Mouse (Mus musculus) cerebral cortex, adult 2 months (tissue): ENCODE data around the gene Grsf1.

Experiments used
- WGBS: fragments of 180-500 bp; shearing (Covaris S2); methylation state at CpG from one replicate; pipeline ENCODE4 v1.1.7; 2018; 5-methylcytosine and 5-hydroxymethylcytosine counted together

The Grsf1 gene

DNA sequence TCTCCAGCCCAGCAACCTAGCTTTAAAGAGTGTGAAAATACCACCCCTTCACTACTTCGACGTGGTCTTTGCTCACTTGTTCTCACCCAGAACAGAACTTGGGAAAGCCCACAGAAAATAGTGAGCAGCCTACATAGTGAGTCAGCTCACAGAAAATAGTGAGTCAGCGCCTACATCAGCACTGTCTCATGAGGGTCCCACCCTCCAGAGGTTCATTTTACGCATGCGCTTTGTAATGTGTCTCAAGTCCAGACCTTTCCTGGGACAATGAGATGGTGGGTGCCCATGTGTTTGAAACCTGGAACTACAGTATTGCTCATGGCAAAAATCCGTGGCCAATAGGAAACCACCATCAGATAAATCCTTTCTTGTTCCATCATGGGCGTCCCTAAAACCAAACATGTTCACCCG lies 12.0 kb upstream of the Grsf1 start:
- 72% methylated on average over 8 of the region's 8 CpGs for WGBS

DNA sequence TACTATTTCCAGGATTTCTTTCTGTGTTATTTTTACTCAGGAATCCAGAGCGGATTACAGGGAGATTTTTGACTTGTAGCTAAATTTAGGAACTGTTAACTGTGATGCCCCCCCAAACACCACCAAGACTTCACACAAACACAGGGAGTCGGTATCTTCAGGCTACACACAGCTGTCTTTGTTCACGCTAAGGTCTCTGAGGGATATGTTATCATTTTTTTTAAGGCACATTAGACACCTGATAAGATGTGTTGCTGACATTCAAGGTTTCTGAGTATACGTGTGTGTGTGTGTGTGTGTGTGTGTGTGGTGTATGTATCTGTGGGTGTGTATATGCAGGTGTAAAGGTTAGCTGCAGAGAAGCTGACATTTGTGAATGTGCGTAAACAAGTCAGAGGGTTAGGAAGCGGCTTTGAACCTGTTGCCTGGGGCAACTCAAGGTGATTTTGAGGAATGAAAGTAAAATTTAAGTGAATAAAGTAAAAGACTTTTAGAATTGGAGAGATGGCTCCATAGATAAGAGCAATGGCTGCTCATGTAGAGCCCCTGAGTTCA lies 9.9 kb upstream of the Grsf1 start:
- 55% methylated on average over 6 of the region's 6 CpGs for WGBS

DNA sequence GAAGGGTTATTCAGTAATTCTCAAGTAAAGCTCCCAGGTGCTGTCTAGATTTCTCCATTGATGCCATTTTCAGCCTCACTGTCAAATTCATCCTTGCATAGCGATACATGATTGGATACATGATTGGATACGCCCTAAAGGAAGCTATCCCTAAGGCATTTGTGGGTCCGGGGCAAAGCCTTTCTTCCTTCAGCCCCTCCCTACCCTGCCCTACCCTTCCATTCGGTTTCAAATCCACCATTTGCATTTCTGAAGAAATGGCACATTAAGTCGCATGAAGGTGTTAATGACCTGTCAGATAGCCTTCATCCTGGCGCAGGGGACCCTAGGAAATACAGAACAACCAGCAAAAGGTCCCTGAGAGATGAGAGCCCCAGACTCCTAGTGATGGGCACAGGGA lies 9.3 kb upstream of the Grsf1 start:
- WGBS, result 25% methylated on average over 6 of the region's 6 CpGs

DNA sequence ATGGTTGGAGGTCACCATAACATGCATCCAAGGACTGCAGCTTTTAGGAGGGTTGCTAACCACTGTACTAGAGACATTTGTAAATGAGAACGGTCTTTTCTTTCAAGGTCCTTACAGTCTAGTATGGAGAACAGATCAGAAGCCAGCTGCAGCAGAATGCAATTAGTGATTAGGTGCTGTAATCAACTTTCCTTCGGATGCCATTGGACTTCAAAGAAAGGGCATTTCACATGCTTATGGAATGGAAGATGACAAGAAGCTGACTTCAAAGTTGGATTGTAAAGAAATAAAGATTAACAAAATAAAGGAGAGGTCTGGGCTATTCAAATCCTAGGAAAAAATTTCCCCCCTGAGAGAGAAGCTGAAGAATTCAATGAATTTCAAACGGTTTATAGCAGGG lies 8.3 kb upstream of the Grsf1 start:
- 55% methylated on average over 3 of the region's 3 CpGs for WGBS

DNA sequence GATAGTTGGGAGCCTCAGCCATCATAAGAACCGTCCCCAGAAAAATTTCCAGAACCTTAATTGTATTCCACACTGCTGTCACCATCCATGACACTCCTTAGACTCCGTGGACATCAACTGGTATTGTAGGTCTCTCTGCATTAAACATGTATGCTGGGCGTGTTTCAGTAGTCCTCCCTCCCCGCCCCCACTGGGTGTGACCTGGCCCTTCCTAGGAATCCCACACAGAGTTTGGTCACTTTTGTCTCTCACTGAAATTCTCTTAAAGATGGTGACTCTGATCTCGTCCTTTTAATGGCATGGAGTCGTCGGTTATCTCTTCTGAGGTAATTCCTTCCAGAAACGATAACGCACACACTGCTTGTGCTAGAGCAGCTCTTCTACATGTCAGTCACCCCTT lies 7.7 kb upstream of the Grsf1 start:
- WGBS, result 89% methylated on average over 9 of the region's 9 CpGs

DNA sequence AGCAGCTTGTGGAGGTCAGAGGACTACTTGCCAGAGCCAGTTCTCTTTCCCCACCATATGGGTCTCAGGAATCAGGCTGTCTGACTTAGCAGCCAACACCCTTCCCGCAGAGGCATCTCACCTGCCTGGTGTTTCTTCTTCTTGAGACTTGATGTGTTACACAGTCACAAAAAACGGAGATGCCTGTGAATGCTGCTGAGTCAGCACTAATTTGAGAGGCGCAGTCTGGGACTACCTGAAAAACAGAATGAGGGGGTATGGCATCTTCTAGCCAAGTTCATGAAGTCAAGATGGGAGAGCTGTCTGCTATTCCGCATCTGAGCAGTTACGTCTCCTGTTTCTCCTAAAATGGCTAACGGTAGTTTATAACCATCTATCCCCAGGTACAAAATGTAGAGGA lies 4.6 kb upstream of the Grsf1 start:
- WGBS, result 92% methylated on average over 6 of the region's 6 CpGs

DNA sequence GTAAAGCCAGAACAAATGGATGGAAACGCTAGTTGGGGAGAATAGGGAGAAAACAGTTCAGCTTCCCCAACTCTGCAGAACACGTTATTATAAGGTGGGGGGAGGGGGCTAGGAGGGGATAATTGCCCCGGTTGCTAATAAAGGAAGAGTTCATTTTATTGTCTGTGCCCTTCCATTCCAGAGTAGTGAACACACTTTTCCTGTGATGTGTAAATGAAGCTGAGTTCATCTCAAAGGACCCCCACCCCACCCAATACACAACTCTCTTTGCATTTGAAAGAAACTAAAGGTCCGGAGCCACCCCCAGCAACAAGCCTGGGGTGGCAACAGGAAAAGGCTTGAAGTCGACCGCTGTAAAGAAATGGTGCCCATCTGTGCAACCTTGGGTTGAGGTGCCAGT lies 3.4 kb upstream of the Grsf1 start:
- WGBS, result 24% methylated on average over 6 of the region's 6 CpGs

DNA sequence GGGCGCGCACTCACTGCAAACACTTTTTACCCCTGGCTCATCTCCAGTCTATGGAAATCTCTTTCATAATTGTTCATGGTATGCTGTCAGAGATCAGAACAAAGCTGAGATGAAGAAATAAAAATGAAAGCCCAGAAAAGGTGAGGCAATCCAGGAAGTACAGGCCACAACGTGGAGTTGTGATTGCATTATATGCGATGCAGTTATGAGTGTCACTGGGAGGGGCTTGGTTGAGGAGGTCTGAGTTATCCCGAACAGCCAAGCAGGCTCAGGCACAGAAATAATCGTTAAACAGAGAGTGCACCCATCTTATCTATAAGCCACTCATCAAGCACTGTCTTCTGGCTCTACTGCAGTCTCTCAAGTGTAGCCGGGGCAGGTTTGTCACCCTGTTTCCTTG lies 3.0 kb upstream of the Grsf1 start:
- 49% methylated on average over 7 of the region's 7 CpGs for WGBS

DNA sequence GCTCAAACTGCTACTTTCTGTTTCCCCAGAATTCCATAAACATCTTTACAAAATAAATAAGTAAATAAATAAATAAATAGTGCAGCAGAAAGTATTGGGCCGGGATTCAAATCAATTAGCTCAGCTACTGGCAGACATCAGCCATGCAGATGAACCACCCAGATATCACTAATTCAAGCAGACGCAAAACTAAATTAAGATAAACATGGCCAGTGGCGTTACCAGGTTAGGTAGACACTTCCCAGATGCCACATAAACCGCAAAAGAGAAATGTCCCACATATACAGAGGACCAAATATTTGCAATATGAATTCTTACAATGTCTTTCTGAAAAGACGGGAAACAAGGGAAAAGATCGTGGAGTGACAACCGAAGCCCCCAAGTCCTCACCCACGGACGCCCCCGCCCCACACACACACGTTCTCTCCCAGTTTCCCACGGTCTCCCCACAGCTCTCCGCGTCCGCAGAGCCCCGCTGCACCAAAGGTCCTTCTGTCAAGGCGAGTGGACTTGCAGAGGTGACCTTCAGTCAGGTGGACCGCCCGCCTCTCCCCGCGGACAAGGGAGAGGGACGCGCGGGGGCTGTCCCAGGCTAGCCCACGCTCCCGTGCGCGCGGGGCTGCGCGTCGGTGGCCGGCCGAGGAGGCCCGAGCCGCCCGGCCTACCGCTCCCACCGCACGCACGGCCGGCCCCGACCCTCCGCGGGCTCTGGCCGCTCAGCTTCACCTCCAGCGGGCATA lies 1.1 kb downstream of the Grsf1 start:
- under 1% methylated on average over 47 of the region's 47 CpGs for WGBS

DNA sequence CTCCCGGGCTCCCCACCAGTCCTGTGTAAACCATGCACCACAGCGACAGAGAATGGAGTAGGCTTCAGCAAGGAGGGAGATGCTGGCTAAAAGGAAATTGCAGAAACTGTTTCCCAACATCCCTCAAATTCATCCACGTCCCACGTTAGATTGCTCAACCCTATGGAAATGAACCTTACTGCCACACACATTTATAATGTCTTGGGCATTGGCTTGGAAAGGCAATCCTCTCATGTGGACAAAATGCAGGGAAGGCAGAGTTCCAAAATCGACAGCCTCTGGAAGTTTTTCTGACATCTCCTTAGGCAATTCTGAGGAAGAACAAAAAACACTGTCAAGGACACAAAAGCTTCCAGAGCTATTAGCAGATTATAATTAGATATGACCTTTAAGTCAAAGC lies 12.1 kb downstream of the Grsf1 start:
- WGBS, result 72% methylated on average over 5 of the region's 5 CpGs

DNA sequence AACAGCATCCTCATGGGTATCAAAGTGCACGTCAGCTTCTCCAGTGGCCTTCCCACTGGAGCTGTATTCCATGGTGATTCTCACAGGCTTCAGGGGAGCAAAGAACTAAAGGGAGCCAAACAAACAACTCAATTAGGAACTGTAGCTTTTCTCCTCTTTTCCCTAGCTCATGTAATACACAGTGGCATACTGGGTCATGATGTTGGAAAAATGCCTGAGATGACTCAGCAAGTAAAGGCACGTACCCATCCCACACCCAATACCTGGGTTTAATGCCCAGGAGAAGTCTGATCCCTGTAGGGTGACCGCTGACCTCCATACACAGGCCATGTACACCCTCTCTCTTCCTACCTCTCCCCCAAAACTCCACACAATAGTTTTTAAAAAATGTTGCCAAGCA lies 12.8 kb downstream of the Grsf1 start:
- WGBS, result 83% methylated on average over 3 of the region's 3 CpGs

DNA sequence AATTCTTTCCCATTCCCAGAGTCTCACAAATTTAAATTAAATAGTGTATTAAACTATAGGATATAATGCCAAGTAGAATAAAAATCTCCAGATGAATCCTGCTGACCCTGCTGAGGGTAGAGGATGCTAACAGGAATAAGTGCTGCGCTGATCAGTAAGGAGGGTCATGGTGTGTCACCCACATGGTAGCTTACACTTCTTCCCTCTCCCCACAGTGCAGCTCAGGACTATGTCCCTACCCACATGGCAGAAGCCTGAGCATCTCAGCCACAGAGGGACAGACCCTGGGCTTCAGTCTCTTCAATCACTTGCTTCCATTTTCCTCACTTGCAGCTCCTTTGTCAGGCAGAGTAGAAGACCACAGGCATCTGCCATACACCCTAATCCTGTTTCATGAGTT lies 18.1 kb downstream of the Grsf1 start:
- 95% methylated on average over 1 of the region's 1 CpGs for WGBS

DNA sequence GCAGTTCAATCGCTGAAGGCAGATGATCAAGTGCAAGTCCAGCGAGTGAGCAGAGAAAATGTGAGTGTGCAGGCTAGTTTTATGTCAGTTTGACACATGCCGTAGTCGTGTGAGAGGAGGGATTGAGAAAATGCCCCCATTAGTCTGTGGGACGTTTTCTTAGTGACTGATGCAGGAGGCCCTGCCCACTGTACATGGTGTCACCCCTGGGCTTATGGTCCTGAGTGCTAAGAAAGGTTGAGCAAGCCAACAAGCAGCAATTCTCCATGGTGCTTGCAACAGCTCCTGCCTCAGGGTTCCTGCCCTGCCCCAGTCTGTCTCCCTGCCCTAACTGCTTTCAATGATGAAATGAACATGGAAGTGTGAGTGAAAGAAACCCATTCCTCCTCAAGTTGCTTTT lies 23.4 kb downstream of the Grsf1 start:
- WGBS, result 86% methylated on average over 5 of the region's 5 CpGs

DNA sequence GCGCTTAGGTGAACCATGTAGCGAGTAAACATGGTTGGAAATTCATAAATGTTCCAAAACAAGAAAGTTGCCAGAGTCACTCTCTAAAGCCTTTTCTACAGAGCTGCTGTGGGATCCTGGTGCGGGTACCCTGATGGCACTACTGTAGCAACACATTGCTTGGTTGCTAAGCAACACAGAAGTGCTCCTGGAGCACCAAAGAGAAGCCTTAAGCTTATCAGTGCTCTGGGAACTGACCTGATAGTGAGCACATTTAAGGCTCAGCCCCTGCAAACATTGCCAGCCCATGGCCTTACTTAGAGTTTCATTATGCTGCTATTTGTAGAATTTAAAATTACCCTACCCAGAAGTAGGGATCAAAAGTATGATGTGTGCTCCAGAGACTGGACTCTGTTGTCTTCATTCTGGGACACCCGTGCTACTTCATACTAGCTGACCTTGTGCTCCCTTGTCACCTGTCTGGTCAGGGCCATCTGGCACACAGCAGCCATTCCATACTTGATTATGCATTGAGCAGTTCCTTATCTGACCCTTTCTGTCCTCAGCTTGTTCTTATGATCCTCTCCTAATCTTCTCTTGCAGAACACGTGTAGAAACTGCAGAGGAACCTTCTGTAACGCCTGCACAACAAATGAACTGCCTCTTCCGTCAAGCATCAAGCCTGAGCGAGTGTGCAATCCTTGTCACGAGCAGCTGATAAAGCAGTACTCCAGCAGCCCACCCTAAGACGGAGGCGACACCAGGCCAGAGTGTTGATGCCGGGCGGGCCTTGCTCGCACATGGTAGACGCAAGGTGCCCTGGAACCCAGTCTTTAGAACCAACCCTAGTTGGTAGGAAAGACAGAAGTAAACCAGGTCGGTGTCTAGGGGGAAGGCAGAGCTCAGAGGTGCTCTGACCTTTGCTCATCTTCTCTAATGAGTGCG lies 26.5 kb downstream of the Grsf1 start:
- WGBS, result 84% methylated on average over 17 of the region's 17 CpGs

DNA sequence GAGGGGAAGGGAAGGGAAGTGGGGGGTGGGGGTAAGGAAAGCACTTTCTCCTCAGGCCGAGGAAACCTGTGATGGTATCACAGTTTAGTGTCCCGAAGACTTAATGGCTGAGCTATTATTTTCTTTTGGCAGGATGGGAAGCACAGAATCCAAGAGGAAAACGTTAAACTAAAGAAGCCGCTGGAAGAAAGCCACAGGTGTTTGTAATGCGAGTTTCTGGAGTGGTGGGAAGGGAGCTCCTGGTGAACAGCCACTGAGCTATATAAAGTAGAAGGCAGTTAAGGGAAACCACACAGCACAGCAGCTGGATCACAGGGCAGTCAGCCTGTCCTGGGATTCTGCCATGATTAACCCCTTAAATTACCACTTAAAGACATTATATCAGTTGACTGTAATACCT lies 30.6 kb downstream of the Grsf1 start:
- whole genome bisulfite sequencing, result 62% methylated on average over 5 of the region's 5 CpGs

DNA sequence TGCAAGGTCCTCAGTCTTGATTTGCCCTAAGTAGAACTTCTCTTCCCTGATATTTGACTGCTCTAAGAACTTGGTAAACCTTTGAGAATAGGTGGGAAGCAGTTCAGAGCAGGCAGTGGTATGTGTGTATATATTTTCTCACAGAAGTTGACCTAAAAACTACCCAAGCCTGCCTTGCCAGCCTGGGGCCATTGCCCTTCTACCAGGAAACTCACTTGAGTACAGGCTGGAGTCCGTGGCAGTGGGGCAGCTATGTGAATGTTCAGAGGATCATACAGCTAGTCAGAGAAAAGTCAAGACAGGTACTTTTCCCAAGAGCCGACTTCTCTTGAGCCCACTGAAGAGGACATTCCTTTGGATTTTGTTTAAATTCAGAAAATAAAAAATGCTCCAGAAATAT lies 31.1 kb downstream of the Grsf1 start:
- 91% methylated on average over 2 of the region's 2 CpGs for WGBS

DNA sequence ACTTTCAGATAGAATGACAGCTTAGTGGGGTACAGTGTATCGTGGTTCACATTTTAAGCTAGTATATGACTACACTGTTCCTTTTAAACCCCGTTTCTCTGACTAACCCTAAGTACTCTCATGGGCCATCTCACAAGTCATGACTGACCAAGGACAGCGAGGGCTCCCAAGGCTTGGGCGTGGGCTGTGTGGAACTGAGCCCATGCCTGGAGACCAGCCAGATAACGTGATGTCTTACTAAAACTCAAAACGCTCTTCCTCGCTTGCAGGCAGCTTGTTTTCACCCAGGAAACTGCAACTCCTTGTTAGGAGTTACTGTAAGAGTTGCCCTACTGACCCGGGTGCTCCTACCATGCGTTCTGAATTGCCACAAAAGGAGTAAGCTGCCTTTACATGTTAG lies 32.5 kb downstream of the Grsf1 start:
- WGBS, result 79% methylated on average over 9 of the region's 9 CpGs

DNA sequence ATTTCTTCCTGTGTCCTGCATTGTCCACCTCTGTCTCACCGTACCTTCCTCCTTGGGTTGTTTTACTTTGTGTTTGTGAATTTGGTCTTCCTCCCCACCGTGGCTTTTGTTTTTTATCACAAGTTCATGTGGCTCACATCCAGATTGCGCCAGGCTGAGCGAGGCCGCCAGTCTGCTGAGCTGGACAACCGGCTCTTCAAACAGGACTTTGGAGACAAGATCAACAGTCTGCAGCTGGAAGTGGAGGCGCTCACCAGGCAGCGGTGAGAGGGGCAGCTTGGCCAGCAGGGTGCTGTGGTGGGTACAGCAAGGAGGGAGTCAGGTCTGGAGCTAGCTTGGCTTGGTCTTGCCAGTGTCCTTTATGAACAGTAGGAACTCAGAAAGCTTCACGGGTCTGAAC lies 33.2 kb downstream of the Grsf1 start:
- WGBS, result 61% methylated on average over 9 of the region's 9 CpGs

DNA sequence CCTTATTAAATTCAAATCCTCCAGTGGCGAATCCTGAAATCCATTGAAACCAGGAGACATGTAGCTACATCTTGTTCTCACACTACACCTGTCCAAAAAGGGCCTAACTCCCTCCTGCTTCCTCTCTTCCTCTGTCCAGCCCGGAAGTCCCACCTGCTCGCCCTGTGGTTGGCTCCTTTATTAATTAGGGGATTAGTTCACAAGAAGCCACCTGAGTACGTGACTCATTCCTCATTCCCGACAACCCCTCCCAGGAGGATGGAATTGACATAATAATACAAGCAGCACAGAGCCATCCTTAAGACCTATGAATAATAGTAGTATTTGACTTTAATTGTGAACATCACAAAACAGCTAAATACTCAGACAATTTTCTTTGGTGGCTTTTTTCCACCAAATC lies 41.9 kb downstream of the Grsf1 start:
- 81% methylated on average over 5 of the region's 5 CpGs for WGBS

DNA sequence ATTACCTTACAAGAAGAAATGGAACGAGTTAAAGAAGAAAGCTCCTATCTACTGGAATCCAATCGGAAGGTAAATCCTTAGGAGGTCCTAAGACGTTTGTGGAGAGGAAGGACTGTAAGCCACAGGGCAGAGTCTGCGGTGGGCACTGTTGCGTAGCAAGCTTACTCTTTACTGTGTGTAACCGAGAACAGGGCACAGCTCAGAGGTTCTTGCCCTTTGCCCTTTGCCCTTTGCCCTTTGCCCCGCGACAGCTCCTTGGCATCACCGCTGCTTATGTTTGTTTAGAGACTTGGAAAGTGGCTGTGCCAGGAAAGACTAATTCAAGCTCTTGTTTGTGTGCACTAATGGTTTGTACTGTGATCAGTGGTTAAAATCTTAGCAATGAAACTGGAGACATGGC lies 43.5 kb downstream of the Grsf1 start:
- WGBS, result 90% methylated on average over 9 of the region's 9 CpGs

DNA sequence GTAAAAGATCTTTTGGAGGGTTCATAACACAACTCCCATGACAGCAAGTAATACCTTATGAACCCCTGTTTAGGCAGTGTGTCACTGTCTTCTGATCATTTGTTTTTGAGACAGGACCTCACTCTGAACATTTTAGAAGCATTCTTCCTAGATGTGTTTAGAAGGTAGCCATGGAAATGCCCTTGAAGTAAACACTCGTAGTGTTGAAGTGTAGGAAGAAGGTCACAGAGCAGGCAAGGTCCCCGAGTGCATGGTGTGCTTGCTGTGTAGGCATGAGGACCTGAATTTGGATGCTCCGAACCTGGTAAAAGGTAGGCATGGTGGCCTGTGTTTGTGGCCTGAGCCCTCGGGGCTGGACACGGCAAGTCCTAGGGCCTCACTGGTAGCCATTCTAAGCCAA lies 44.4 kb downstream of the Grsf1 start:
- WGBS, result 85% methylated on average over 5 of the region's 5 CpGs

DNA sequence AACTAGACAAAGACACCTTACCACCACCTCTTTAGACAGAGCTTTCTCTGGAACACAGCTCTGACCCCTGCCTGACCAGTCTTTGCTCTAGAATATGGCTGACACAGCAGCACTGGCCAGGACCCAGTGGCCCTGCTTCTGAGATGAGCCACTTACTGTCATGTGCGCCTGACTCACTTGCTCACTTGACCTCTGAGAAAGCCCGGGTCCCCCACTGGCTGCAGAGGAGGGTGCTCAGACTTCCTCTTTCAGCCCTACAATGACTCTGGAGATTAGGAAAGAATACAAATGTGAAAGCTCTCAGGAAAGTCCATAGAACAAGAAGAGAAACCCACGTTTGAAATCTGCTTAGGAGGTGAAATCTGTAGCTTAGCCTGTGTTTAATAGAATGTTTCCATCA lies 45.1 kb downstream of the Grsf1 start:
- WGBS, result 51% methylated on average over 3 of the region's 3 CpGs

DNA sequence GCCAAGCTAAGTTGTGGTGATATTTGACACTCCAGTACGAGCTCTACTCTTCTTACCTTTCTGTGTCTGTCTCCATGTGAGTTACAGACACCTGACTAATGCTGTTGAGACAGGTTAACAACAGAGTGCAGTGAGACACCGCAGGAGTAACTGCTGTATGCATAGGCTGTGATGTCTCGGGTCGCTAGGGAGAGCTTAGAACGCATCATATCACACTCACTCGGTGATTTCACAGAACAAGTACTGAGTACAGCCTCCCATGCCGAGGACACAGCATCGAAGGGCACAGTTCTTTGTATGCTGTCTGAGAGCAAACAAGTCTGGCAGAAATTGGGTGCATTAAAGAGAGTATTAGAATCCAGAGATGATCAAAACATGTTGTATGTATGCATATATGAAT lies 46.0 kb downstream of the Grsf1 start:
- 87% methylated on average over 8 of the region's 8 CpGs for WGBS
